Mouse (Mus musculus) ES-Bruce4 (cell line): Measurements from ENCODE around the gene Ppargc1a.

ENCODE experiments used
- CTCF ChIP-seq: IDR thresholded peaks from one replicate; pipeline ENCODE4 v1.8.1; 2011; ENCODE audit warnings: low read depth, low read length
- EP300 ChIP-seq: IDR thresholded peaks from 2 replicates; pipeline ENCODE4 v1.6.1; 2011; ENCODE audit warnings: low read depth, low read length; ENCODE audit not compliant: insufficient read depth
- POLR2A ChIP-seq: IDR thresholded peaks from one replicate; pipeline ENCODE4 v1.8.1; 2011; ENCODE audit warnings: low read length; ENCODE audit not compliant: insufficient read depth

DNA sequence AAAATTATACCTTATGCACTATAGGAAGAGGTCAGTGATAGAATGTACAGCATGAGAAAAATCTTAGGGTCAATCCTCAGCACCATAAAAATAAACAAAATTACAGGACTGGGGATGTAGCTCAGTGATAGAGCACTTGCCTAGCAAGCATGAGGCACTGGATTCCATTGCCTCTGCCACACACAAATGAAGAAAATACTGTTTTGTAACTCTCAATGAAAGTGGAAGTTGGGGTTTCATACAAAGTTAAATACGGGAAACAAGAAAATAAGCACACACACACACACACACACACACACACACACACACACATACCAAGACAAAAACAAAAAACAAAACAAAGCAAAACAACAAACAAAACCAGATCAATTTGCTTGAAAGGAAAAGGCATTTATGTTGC is 10.1 kb upstream of the Ppargc1a start:
- TF ChIP-seq CTCF (no peak), EP300 (no peak), POLR2A (no peak)
